Mouse (Mus musculus) kidney, postnatal 0 days (tissue): ENCODE data around the gene Tob1. TPM values are rescaled to one million over a fixed set of nuclear protein-coding genes. Genes with fewer than 3 reads are reported as not detected.

Experiments used
- ATAC-seq: fragments of 200-750 bp; cut with Nextera tagmentation; replicated peaks from 2 replicates; pipeline ENCODE4 v1.8.0; 2017; ENCODE audit warnings: low read depth, moderate number of reproducible peaks, moderate TSS enrichment, moderate library complexity; ENCODE audit not compliant: low FRiP score
- DNase-seq: peaks from one replicate; pipeline ENCODE4 v3.0.0-alpha.2; 2016; ENCODE audit warnings: low spot score
- H3K27ac ChIP-seq: fragments of 300-500 bp; sonication (generic); 2 replicates; pipeline ENCODE4 v1.5.1; 2014; ENCODE audit warnings: mild to moderate bottlenecking
- H3K27me3 ChIP-seq: fragments of 300-500 bp; sonication (generic); 2 replicates; pipeline ENCODE4 v1.6.1; 2014; ENCODE audit warnings: low read length, mixed read lengths; ENCODE audit not compliant: insufficient read depth
- H3K36me3 ChIP-seq: fragments of 300-500 bp; sonication (generic); 2 replicates; pipeline ENCODE4 v1.6.1; 2014; ENCODE audit warnings: low read length, mixed read lengths; ENCODE audit not compliant: insufficient read depth
- H3K4me1 ChIP-seq: fragments of 300-500 bp; sonication (generic); replicated peaks from 2 replicates; pipeline ENCODE4 v1.6.1; 2014; ENCODE audit warnings: antibody characterized with exemption, low read length, mixed read lengths; ENCODE audit not compliant: insufficient read depth
- H3K4me2 ChIP-seq: fragments of 300-500 bp; sonication (generic); 2 replicates; pipeline ENCODE4 v1.6.1; 2014; ENCODE audit warnings: mild to moderate bottlenecking, low read length, moderate library complexity, mixed read lengths
- H3K4me3 ChIP-seq: fragments of 300-500 bp; sonication (generic); replicated peaks from 2 replicates; pipeline ENCODE4 v1.5.1; 2014; ENCODE audit warnings: low read depth, low read length
- H3K9ac ChIP-seq: fragments of 300-500 bp; sonication (generic); 2 replicates; pipeline ENCODE4 v1.6.1; 2014; ENCODE audit warnings: low read depth, low read length
- H3K9me3 ChIP-seq: fragments of 300-500 bp; sonication (generic); replicated peaks from 2 replicates; pipeline ENCODE4 v1.6.1; 2016; ENCODE audit warnings: low read length, inconsistent platforms, mixed read lengths
- CTCF ChIP-seq: IDR thresholded peaks from 2 replicates; pipeline ENCODE4 v1.5.1; 2016; ENCODE audit warnings: antibody characterized with exemption, low read depth, mild to moderate bottlenecking, moderate library complexity
- WGBS: fragments of 180-500 bp; shearing (Covaris S2); extraction: QIAGEN DNeasy Blood & Tissue Kit; methylation state at CpG from one replicate; pipeline ENCODE4 v1.1.7; 2014; 5-methylcytosine and 5-hydroxymethylcytosine counted together
- polyA plus RNA-seq: library from polyadenylated mRNA; unstranded; fragments of >200 nt; fragmentation: Nextera tagmentation; extraction: Ambion mirVana; gene quantifications from 2 replicates; pipeline ENCODE4 v1.2.1, GENCODE M21; 2015

Tob1 gene
- polyA plus RNA-seq, 1 experiment from 2014 or later: 55.2 TPM

DNA sequence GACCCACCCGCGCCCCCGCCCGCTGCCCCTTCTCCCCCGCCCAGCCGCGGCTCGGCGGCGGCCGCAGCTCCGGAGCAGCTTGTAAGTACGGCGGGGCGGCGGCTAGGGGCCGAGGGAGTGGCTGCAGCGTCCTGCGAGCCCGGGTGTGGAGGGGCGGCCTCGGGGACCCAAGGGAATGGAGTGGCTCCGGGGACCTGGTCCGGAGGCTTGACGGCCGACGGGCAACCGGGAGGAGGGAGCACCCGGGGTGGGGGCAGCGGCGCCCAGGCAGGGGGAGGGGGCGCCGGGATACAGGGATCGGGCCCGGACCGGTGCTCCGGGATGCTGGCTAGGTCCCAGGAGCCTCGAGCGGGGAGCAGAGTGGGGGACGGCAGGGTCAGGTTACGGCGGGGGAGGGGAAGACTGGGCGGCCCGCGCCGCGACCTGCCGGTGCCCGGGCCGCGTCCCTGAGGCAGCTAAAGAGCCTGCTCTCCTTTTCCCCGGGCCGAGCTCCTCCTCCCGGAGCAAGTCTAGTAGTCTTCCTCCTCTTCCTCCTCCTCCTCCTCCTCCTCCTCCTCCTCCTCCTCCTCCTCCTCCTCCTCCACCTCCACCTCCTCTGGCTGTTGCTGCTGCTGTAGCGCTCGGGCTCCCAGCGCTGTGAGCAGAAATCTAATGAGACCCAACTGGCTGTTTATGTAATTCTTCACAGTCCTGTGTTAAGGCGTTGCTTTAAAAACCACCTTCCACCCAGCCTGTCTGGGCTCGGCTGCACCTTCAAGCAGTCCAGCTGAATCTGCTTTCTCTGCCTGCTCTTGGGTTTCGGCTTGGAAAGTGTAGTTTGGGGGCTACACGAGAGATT is 616 bp downstream of the Tob1 start:
- DNase-seq (peak; percentile 75), ATAC-seq (peak; percentile 18)
- H3K27me3 ChIP-seq: no peaks in the 10 kb centered on the region
- peak overlapping the region; percentile 99 for H3K27ac ChIP-seq
- peak overlapping the region; percentile 59 for H3K4me2 ChIP-seq
- H3K4me3 ChIP-seq: peak overlapping the region; percentile 97
- no peaks in the 10 kb centered on the region for H3K9me3 ChIP-seq
- peak overlapping the region; percentile 98 for H3K9ac ChIP-seq
- under 1% methylated on average over 41 of the region's 61 CpGs for WGBS
- no peak for TF ChIP-seq CTCF
- 0 out of 2 replicates have a peak, but pooled peaks cover 9% of the 10 kb centered on the region for H3K36me3 ChIP-seq
- no peaks in the 10 kb centered on the region; the same call in 1 of the 2 replicates for H3K4me1 ChIP-seq

DNA sequence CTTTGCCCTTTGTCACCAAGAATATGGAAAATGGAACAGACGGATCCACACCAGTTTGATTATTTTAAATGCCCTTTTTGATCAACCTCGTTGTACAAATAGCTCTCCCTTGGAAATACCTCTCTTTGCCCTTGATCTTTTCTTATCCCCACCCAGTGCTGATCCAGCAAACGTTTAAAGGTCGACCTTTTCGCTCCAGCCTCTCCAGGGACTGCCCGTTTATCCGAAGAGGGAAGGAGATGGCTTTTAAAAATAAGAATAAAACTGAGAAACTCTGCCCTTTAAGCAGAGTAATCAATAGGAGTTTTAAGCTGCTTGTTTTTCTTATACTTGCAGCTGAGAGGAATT is 1.2 kb downstream of the Tob1 start:
- Histone ChIP-seq H3K27ac (peak overlapping the region; percentile 99), H3K4me2 (peak overlapping the region; percentile 59), H3K4me1 (no peaks in the 10 kb centered on the region; the same call in 1 of the 2 replicates), H3K9me3 (no peaks in the 10 kb centered on the region), H3K36me3 (0 out of 2 replicates have a peak, but pooled peaks cover 9% of the 10 kb centered on the region), H3K4me3 (peak overlapping the region; percentile 97), H3K9ac (peak overlapping the region; percentile 98), H3K27me3 (no peaks in the 10 kb centered on the region)
- no peak for TF ChIP-seq CTCF
- 3% methylated on average over 7 of the region's 7 CpGs for WGBS
- DNase-seq (peak; percentile 34), ATAC-seq (no peak)

DNA sequence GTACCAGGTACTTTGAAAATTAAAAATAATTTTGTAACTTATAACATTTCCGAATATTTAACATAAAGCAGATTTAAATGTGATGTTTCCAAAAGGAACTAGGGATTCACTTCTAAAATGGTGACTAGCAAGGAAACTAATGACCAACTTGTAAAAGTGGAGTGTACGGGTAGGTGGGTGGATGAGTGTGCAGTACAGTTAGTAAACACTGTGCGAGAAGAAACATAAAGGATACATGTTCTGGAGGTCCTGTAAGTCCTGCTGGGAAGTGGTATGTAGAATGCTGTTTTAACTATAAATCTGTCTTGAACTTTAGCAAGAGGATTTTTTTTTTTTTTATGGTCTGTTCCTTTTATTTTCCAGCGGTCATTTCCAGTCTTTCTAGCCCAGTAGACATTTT is 1.7 kb downstream of the Tob1 start:
- 0 out of 2 replicates have a peak, but pooled peaks cover 9% of the 10 kb centered on the region for H3K36me3 ChIP-seq
- no peaks in the 10 kb centered on the region for H3K9me3 ChIP-seq
- H3K27me3 ChIP-seq: no peaks in the 10 kb centered on the region
- H3K4me3 ChIP-seq: peak overlapping the region; percentile 97
- peak overlapping the region; percentile 98; the same call in 1 of the 2 replicates for H3K9ac ChIP-seq
- H3K4me1 ChIP-seq: no peaks in the 10 kb centered on the region; the same call in 1 of the 2 replicates
- 38% methylated on average over 4 of the region's 4 CpGs for WGBS
- DNase-seq (peak; percentile 19), ATAC-seq (no peak)
- no peak overlapping the region for H3K27ac ChIP-seq
- no peak for TF ChIP-seq CTCF
- H3K4me2 ChIP-seq: peak overlapping the region; percentile 59

DNA sequence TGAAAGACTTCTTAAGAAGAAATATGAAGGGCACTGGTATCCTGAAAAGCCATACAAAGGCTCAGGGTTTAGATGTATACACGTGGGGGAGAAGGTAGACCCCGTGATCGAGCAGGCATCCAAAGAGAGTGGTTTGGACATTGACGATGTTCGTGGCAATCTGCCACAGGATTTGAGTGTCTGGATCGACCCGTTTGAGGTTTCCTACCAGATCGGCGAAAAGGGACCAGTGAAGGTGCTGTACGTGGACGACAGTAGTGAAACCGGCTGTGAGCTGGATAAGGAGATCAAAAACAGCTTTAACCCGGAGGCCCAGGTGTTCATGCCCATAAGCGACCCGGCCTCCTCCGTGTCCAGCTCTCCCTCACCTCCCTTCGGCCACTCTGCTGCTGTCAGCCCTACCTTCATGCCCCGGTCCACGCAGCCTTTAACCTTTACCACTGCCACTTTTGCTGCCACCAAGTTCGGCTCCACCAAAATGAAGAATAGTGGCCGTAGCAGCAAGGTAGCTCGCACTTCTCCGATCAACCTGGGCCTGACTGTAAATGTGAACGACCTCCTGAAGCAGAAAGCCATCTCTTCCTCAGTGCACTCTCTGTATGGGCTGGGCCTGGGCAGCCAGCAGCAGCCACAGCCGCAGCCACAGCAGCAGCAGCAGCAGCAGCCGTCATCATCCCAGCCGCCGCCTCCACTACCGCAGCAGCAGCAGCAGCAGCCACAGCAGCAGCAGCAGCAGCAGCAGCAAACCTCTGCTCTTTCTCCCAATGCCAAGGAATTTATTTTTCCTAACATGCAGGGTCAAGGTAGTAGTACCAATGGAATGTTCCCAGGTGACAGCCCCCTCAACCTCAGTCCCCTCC is 2.7 kb downstream of the Tob1 start:
- DNase-seq: peak; percentile 10

DNA sequence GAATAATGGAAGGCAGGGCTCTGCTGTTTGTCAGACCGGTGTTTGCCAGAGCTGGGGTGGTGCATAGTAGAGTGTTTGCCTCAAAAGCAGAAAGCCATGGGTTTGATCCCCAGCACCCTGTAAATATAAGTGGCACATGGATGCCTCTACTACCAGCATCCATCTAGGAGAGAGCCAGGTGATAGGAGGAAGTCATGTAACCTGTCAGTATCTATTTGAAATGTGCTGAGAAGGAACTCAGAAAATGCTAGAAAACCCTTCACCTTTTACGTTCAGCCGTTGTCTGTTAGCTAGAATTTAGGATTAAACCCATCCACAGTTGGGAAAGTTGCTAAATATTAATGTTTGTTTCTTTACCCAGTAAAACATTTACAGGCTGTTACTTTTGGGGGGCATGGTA is 4.3 kb downstream of the Tob1 start:
- 86% methylated on average over 3 of the region's 3 CpGs for WGBS
- ATAC-seq: no peak
- H3K4me2 ChIP-seq: no peak overlapping the region
- no peak for DNase-seq
- no peaks in the 10 kb centered on the region for H3K27me3 ChIP-seq
- no peak for TF ChIP-seq CTCF
- H3K27ac ChIP-seq: no peak overlapping the region
- no peak overlapping the region for H3K9ac ChIP-seq
- H3K4me1 ChIP-seq: no peaks in the 10 kb centered on the region; the same call in 1 of the 2 replicates
- H3K9me3 ChIP-seq: no peaks in the 10 kb centered on the region
- H3K4me3 ChIP-seq: no peak overlapping the region
- H3K36me3 ChIP-seq: 0 out of 2 replicates have a peak, but pooled peaks cover 9% of the 10 kb centered on the region

More for the DNA sequence above, 2.7 kb downstream of the Tob1 start:
- Histone ChIP-seq H3K4me1 (no peaks in the 10 kb centered on the region; the same call in 1 of the 2 replicates), H3K27me3 (no peaks in the 10 kb centered on the region), H3K9ac (0 out of 2 replicates have a peak overlapping the region, but pooled peaks have one; percentile 15), H3K4me3 (peak overlapping the region; percentile 97; the same call in 1 of the 2 replicates), H3K9me3 (no peaks in the 10 kb centered on the region), H3K27ac (no peak overlapping the region), H3K4me2 (peak overlapping the region; percentile 59), H3K36me3 (0 out of 2 replicates have a peak, but pooled peaks cover 9% of the 10 kb centered on the region)
- 56% methylated on average over 28 of the region's 29 CpGs for WGBS
- TF ChIP-seq CTCF: no peak
- ATAC-seq: no peak

DNA sequence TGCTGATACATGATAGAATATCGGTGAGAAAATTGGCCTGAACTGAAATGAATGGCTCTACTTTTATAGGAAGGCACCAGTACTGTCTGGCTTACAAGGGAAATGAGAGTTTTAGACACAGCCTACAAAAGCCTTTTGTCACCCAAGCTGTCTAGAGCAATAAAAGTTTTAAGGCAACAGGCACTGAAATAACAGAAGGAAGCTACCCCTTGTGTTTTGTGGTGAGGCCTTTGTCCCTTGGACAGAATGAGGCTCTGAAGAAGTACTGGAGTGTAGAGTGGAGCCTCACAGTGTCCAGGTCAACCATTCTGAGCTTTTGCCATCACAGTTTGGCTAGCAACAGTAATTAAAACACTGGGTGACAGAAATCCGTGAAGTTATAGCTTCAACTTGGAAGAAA is 5.0 kb downstream of the Tob1 start:
- H3K4me2 ChIP-seq: no peak overlapping the region

More for the DNA sequence above, 5.0 kb downstream of the Tob1 start:
- Histone ChIP-seq H3K4me3 (no peak overlapping the region), H3K9me3 (no peaks in the 10 kb centered on the region), H3K4me1 (no peaks in the 10 kb centered on the region; the same call in 1 of the 2 replicates), H3K27ac (no peak overlapping the region), H3K36me3 (0 out of 2 replicates have a peak, but pooled peaks cover 9% of the 10 kb centered on the region), H3K9ac (no peak overlapping the region), H3K27me3 (no peaks in the 10 kb centered on the region)
- WGBS: 17% methylated on average over 2 of the region's 2 CpGs
- ATAC-seq (no peak), DNase-seq (peak; percentile 31)
- TF ChIP-seq CTCF: no peak
